Mouse (Mus musculus) kidney, postnatal 0 days (tissue): ENCODE results near the gene Mbd5. TPM values are rescaled to one million over a fixed set of nuclear protein-coding genes. Genes with fewer than 3 reads are reported as not detected.

Experiments used
- ATAC-seq: fragments of 200-750 bp; cut with Nextera tagmentation; replicated peaks from 2 replicates; pipeline ENCODE4 v1.8.0; 2017; ENCODE audit warnings: low read depth, moderate number of reproducible peaks, moderate TSS enrichment, moderate library complexity; ENCODE audit not compliant: low FRiP score
- DNase-seq: peaks from one replicate; pipeline ENCODE4 v3.0.0-alpha.2; 2016; ENCODE audit warnings: low spot score
- H3K27ac ChIP-seq: fragments of 300-500 bp; sonication (generic); 2 replicates; pipeline ENCODE4 v1.5.1; 2014; ENCODE audit warnings: mild to moderate bottlenecking
- H3K27me3 ChIP-seq: fragments of 300-500 bp; sonication (generic); 2 replicates; pipeline ENCODE4 v1.6.1; 2014; ENCODE audit warnings: low read length, mixed read lengths; ENCODE audit not compliant: insufficient read depth
- H3K36me3 ChIP-seq: fragments of 300-500 bp; sonication (generic); 2 replicates; pipeline ENCODE4 v1.6.1; 2014; ENCODE audit warnings: low read length, mixed read lengths; ENCODE audit not compliant: insufficient read depth
- H3K4me1 ChIP-seq: fragments of 300-500 bp; sonication (generic); replicated peaks from 2 replicates; pipeline ENCODE4 v1.6.1; 2014; ENCODE audit warnings: antibody characterized with exemption, low read length, mixed read lengths; ENCODE audit not compliant: insufficient read depth
- H3K4me2 ChIP-seq: fragments of 300-500 bp; sonication (generic); 2 replicates; pipeline ENCODE4 v1.6.1; 2014; ENCODE audit warnings: mild to moderate bottlenecking, low read length, moderate library complexity, mixed read lengths
- H3K4me3 ChIP-seq: fragments of 300-500 bp; sonication (generic); replicated peaks from 2 replicates; pipeline ENCODE4 v1.5.1; 2014; ENCODE audit warnings: low read depth, low read length
- H3K9ac ChIP-seq: fragments of 300-500 bp; sonication (generic); 2 replicates; pipeline ENCODE4 v1.6.1; 2014; ENCODE audit warnings: low read depth, low read length
- H3K9me3 ChIP-seq: fragments of 300-500 bp; sonication (generic); replicated peaks from 2 replicates; pipeline ENCODE4 v1.6.1; 2016; ENCODE audit warnings: low read length, inconsistent platforms, mixed read lengths
- CTCF ChIP-seq: IDR thresholded peaks from 2 replicates; pipeline ENCODE4 v1.5.1; 2016; ENCODE audit warnings: antibody characterized with exemption, low read depth, mild to moderate bottlenecking, moderate library complexity
- WGBS: fragments of 180-500 bp; shearing (Covaris S2); extraction: QIAGEN DNeasy Blood & Tissue Kit; methylation state at CpG from one replicate; pipeline ENCODE4 v1.1.7; 2014; 5-methylcytosine and 5-hydroxymethylcytosine counted together
- polyA plus RNA-seq: library from polyadenylated mRNA; unstranded; fragments of >200 nt; fragmentation: Nextera tagmentation; extraction: Ambion mirVana; gene quantifications from 2 replicates; pipeline ENCODE4 v1.2.1, GENCODE M21; 2015

Gene Mbd5
- 15.8 and 16.9 TPM in 2 replicates for polyA plus RNA-seq

DNA sequence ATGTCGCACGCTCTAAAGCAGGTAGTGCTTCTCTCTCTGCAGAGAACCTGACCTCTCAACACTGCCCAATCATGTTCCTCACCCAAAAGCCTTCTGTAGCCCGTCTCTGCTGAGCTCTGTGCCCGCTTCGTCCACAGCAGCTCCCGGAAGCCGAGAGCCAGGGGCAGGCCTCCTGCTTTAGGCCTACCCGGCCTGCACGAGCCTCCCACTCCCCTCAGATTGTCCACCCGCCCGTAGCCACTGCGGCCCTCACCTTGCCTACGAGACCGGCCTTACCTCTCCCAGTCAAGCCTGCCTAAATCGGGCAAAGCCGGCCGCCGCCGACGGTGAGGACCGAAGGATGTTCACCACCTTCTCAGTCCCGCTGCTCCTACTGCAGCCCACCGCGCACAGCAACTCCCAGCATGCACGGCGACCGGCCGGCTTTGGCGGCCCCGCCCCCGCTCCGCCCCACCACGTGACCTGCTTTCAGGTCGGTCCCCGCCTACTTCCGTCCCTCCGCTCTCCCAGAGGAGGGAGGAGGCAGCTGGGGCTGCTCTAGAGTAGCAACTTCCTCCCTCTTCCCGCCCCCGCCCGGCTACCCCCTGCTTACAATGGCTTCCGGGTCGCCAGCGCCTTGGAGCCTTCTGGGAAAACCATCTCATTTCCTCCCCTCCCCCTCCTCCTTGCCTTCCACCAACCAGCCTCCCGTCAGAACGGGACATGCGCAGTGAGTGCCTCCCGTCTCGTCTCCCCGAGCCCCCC, at the start of gene Mbd5:
TSS of gene Mbd5 (plus strand) at position 668 of the 744 bp plus-strand sequence.
- ATAC-seq, result peak; percentile 100
- peak within 1 kb of the TSS; percentile 92 for H3K4me3 ChIP-seq
- under 1% methylated on average over 44 of the region's 49 CpGs for WGBS
- TF ChIP-seq CTCF, result no peak
- H3K4me1 ChIP-seq, result 0 out of 2 replicates have a peak, but pooled peaks cover 6% of the 10 kb centered on the region
- H3K27me3 ChIP-seq, result no peaks in the 10 kb centered on the region
- no peaks in the 10 kb centered on the region for H3K9me3 ChIP-seq
- H3K4me2 ChIP-seq, result peak within 1 kb of the TSS; percentile 68
- no peaks in the 10 kb centered on the region for H3K36me3 ChIP-seq
- H3K27ac ChIP-seq, result peak within 1 kb of the TSS; percentile 98
- peak; percentile 99 for DNase-seq
- peak within 1 kb of the TSS; percentile 92 for H3K9ac ChIP-seq

DNA sequence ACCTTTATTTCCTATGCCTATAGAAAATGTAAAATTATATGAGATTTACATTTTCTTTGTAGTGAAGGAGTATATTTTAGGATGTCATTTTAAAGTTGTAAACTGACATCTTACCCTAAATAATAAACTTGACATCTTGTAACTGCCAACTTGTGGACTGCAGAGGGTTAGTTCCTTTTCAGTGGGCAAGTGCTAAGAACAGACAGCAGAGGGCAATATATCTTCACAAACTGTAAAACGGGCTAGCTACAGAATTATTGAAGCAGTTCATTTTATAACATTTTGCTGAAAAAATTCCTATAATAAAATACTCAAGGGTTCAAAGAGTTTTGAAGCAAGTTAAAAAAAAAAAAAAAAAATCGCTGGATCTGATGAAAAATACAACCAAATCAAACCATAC, 40.4 kb upstream of the Mbd5 start:
- peak; percentile 71 for DNase-seq
- Histone ChIP-seq H3K27ac (no peak overlapping the region), H3K4me3 (no peak overlapping the region), H3K27me3 (no peaks in the 10 kb centered on the region), H3K4me2 (no peak overlapping the region), H3K36me3 (peaks cover 19% of the 10 kb centered on the region), H3K4me1 (no peaks in the 10 kb centered on the region), H3K9me3 (no peaks in the 10 kb centered on the region), H3K9ac (no peak overlapping the region)
- peak; percentile 70 for TF ChIP-seq CTCF
- ATAC-seq, result no peak
- WGBS, result 46% methylated on average over 2 of the region's 2 CpGs

DNA sequence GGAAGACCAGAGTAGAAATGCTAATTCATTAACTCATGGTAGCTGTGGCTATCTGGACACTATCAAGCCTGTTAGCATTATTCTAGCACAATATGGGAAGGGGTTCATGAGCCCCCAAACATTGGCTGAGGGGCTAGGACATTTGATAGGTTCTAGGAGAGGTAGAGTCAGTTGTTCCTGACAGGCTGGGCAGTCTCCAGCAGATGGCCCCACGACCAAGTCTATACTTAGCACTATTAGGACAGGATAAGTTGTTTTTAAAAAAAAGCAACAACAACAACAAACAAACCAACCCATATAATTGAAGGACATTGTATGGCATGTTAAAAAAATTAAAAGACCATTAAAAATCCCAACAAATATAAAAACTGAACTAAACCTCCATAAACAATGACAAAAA, 35.1 kb upstream of the Mbd5 start:
- no peak overlapping the region for H3K27ac ChIP-seq
- no peak overlapping the region for H3K9ac ChIP-seq
- no peaks in the 10 kb centered on the region for H3K9me3 ChIP-seq
- no peak overlapping the region for H3K4me3 ChIP-seq
- 66% methylated on average over 1 of the region's 1 CpGs for WGBS
- no peaks in the 10 kb centered on the region for H3K4me1 ChIP-seq
- DNase-seq, result no peak
- no peak overlapping the region for H3K4me2 ChIP-seq
- peak; percentile 42 for TF ChIP-seq CTCF
- peaks cover 8% of the 10 kb centered on the region; the same call in 1 of the 2 replicates for H3K36me3 ChIP-seq
- no peak for ATAC-seq
- no peaks in the 10 kb centered on the region for H3K27me3 ChIP-seq

DNA sequence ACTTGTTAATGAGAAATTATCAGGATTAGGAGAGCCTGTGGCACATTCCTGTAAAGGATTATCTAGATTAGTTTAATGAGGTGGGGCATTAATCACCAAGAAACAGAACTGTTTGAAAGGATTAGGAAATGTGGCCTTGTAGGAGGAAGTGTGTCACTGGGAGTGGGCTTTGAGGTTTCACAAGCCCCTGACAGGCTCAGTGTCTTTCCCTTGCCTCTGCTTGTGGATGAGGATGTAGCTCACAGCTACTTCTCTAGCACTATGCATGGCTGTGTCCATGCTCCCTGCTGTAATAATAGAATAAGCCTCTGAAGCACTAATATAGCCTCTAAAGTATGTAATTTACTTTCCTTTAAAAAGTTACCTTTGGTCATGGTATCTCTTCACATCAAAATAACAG, 33.5 kb upstream of the Mbd5 start:
- Histone ChIP-seq H3K4me3 (no peak overlapping the region), H3K4me1 (no peaks in the 10 kb centered on the region), H3K9ac (no peak overlapping the region), H3K9me3 (no peaks in the 10 kb centered on the region), H3K4me2 (no peak overlapping the region), H3K36me3 (peaks cover 8% of the 10 kb centered on the region; the same call in 1 of the 2 replicates), H3K27me3 (no peaks in the 10 kb centered on the region), H3K27ac (no peak overlapping the region)
- no peak for TF ChIP-seq CTCF
- no peak for ATAC-seq
- DNase-seq, result no peak

DNA sequence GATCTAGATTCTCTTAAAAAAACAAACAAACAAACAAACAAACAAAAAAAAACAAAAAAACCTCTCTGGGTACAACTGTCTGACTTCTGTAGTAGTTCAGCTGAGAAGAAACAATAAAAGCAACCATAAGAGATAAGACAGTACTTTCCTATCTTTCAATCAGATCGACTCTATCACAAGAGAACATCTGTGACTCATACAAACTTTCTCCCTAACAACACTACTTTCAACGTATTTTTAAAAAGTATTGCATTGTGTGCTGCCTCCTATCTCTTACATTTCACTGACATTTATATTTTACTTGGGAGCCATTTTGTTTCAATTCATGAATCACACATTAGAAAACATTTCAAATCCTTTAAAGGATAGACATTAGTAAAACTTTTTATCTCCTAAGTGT, 14.2 kb upstream of the Mbd5 start:
- ATAC-seq, result no peak
- H3K36me3 ChIP-seq, result peaks cover 7% of the 10 kb centered on the region; the same call in 1 of the 2 replicates
- H3K27ac ChIP-seq, result no peak overlapping the region
- no peak overlapping the region for H3K4me2 ChIP-seq
- DNase-seq, result no peak
- no peaks in the 10 kb centered on the region for H3K27me3 ChIP-seq
- H3K9me3 ChIP-seq, result no peaks in the 10 kb centered on the region
- H3K4me1 ChIP-seq, result no peaks in the 10 kb centered on the region
- no peak overlapping the region for H3K9ac ChIP-seq
- no peak overlapping the region for H3K4me3 ChIP-seq
- WGBS, result 87% methylated on average over 2 of the region's 2 CpGs
- TF ChIP-seq CTCF, result no peak

DNA sequence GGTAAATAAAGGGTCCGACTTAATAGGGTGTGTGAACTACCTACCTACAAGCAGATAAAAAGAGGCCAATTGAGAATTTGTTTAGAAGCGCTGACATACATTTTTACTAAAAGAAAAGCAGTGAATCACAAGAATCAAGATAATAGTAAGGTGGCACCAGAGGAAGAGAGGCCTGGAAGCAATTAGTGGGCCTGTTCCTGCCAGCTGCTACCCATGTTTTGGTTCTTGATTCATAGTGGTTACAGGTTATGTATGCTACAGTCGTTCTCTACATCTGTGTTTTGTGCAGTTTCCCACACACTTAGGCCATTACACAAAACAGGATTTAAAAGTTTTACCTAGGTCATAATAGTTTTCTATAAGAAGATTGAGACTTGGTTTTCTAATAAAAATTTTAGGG, 1.5 kb upstream of the Mbd5 start:
- Histone ChIP-seq H3K27me3 (no peaks in the 10 kb centered on the region), H3K36me3 (no peaks in the 10 kb centered on the region), H3K9ac (peak overlapping the region; percentile 92; the same call in 1 of the 2 replicates), H3K4me2 (peak overlapping the region; percentile 68), H3K4me3 (peak overlapping the region; percentile 92), H3K9me3 (no peaks in the 10 kb centered on the region), H3K27ac (no peak overlapping the region), H3K4me1 (0 out of 2 replicates have a peak, but pooled peaks cover 6% of the 10 kb centered on the region)
- 67% methylated on average over 3 of the region's 3 CpGs for WGBS
- ATAC-seq (no peak), DNase-seq (no peak)
- TF ChIP-seq CTCF, result no peak
